Mouse (Mus musculus): ENCODE measurements around the gene Plch2.
"Not testable (repeated sequence)": the region's sequence is repeated elsewhere in the genome, so short reads cannot be mapped to it uniquely, and the experiment has no call there.

The Plch2 gene

GRCm38 (mm10) chr4:155056724-155057123 is at the start of gene Plch2:
TSS of gene Plch2 (minus strand) at chr4:155056784.
- DNase-seq (ENCODE audit: low read depth in 1 of 2, low spot score in 2 of 2): no peak

- no peak for DNase-seq (ENCODE audit: low read depth in 1 of 2, low spot score in 2 of 2)
These were observed 42.0 kb upstream of the Plch2 start for GRCm38 (mm10) chr4:155098572-155098971.

DNA sequence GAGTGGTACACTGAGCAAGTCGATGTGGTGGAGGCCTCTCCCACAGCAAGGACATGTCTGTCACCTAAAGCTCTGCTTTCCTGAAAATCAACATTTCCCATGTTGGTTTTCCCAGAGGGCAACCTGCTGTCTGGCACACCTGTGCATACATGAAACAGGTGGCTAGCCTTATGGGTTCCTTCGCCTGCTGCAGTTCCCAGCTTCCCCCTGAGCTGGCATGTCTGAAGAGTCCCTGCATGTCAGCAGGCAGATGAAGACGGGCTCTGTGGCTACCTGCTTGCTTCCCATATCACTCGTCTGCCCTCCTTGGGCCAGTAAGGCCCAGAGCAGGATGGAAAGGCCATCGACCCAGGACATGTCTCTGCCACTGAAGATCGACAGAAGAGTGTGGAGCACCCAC is 40.9 kb upstream of the Plch2 start:
- no peak for DNase-seq (ENCODE audit: low read depth in 1 of 2, low spot score in 2 of 2)

- DNase-seq (ENCODE audit: low read depth in 1 of 2, low spot score in 2 of 2): no peak
These were observed 39.4 kb upstream of the Plch2 start for GRCm38 (mm10) chr4:155095967-155096366.

DNA sequence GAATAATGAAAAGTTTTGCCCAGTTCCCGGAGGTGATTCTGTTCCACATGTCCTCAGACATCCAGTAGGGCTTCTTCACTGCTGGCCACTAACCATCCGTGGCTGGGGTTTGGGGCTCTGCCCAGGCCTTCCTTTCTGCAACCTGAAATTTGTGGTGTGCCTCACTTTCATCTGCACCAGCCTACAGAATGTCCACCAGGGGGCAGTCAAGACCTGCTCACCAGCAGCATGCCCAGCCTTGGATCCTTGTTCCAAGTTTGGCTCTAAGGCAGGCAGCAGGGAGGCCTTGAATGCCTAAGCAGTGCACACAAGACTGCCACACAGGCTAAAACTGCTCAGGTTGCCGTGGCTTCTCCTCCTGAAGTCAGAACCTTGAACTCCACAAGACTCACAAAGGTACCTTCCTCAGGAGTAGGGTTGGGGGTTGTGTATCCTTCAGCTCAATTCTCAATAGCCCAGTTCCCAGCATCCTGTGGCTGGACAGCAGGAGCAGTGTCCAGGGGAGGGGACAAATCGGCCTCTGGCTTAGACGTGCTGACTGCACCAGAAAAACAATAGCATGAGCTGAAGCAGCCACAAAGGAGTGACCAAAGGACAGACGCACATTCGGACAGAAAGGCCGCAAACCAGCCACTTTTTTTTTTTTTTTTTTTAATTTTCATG is 38.8 kb upstream of the Plch2 start:
- DNase-seq (ENCODE audit: low read depth in 1 of 2, low spot score in 2 of 2): peak; percentile 41 to 72

GRCm38 (mm10) chr4:155094565-155094964 is 38.0 kb upstream of the Plch2 start:
- DNase-seq (ENCODE audit: low read depth in 1 of 2, low spot score in 2 of 2): no peak

- DNase-seq (ENCODE audit: low read depth in 1 of 2, low spot score in 2 of 2): no peak
These were observed 37.0 kb upstream of the Plch2 start for GRCm38 (mm10) chr4:155093431-155094149.

DNA sequence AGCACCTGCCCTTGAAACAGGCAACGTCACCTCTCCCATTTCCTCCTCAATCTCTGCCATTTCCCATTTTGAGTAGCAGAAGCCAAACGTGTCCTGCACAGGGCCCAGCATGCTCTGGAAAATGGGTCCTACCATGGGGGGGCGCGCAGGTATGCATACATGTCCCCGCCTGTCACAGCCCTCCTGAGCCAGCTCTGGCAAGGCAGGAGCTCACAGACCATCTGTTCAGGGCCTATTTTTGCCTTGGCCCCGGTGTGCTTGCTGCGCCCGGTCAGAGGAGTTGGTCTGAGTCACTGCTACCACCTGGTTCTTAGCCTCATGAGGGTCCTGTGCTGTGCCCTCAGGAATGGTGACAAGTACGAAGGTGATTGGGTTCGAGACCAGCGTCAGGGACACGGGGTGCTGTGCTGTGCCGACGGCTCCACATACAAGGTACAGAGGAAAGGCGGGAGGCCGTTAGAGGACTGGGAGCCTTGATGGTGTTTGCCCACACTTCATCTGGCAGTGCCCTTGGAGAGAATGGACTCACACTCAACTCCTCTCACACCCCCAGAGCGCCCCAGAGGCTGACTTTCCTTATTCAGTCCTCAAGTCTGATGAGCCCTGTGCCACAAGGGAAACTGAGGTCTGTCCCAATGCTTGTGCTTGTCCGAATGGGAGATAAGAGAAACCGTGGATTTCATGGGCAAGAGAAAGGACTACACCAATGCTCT is 36.3 kb upstream of the Plch2 start:
- no peak for DNase-seq (ENCODE audit: low read depth in 1 of 2, low spot score in 2 of 2)

DNA sequence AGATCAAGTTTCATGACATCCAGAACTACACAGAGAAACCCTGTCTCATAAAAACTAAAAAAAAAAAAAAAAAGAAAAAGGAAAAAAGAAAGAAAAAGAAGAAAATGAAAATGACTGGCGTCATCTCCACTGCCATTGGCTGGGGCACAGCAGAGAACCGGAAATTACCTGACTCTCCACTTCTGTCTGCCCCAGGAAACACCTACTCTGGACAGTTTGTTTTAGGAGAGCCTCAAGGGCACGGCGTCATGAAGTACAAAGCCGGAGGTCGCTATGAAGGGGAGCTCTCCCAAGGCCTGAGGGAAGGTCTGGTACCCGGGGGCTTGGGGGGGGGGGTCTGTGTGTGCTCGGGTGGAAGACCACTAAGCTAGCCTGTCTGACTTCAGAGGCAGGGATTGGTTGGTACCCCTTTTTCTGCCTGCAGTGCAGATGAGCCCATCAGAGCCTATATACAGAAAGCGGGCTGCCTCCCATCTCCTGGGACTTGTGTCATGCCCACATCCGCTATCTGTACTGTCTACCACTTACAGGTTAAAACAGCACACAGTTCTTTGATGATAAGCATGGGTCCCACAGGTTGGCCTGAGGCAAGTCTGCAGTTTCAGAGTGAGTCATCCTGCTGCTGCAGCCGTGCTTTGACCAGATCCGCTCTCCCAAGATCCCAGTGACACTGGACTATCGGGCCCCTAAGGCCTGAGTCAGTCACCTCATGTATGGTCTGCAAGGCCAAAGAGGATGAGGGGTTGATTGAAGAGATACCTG is 34.3 kb upstream of the Plch2 start:
- DNase-seq (ENCODE audit: low read depth in 1 of 2, low spot score in 2 of 2): no peak

- DNase-seq (ENCODE audit: low read depth in 1 of 2, low spot score in 2 of 2): no peak
These were observed 33.6 kb upstream of the Plch2 start for GRCm38 (mm10) chr4:155090147-155090546.

- no peak for DNase-seq (ENCODE audit: low read depth in 1 of 2, low spot score in 2 of 2)
These were observed 32.7 kb upstream of the Plch2 start for GRCm38 (mm10) chr4:155089241-155089640.

DNA sequence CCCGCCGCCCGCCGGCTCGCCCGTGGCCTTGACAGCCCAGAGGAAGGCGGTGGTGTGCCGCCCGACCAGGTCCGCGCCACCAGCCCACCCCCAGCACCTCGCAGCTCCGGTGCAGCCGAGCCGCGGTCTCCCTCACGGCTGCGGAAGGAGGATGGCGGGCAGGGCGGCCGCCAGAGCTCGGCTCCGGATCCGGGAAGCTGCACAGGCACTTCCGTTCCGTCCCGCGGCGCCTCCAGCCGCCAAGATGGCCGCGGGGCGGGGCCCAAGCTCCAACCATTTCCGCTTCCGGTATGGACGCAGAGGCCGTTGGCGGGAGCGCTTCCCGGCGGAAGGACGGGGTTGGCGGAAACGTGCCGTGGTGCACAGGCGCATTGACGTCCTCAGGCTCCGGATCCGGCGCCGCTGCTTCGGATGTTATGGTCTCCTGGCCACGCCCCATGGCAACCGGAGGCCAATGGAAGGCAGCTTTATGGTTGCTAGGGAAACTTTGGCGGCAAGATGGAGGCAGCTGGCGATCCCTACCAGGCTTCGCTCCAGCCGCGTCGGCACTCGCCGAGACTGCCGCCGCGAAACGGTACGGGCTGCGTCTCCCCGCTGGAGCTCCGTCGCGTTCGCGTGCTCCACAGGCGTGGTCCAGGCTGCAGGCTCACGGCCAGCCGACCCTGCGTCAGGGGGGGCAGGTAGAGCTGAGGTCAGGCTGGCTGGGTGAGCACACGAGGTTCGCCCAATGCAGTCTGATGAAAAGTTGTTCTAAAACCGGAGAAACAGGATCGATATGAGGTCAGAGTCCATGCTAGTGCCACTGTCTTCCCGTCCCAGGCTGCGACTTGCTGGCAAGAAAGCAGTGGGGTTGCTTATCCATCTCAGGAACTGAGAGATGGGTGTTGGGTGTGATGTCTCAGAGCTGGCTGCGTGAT is 29.8 kb upstream of the Plch2 start, which contains the start of the genes Rer1 and Morn1:
TSS of gene Rer1 (minus strand) at position 275 of the 917 bp plus-strand sequence.
TSS of gene Morn1 (plus strand) at position 470 of the 917 bp plus-strand sequence.
- DNase-seq (ENCODE audit: low read depth in 1 of 2, low spot score in 2 of 2): peak; percentile 100

DNA sequence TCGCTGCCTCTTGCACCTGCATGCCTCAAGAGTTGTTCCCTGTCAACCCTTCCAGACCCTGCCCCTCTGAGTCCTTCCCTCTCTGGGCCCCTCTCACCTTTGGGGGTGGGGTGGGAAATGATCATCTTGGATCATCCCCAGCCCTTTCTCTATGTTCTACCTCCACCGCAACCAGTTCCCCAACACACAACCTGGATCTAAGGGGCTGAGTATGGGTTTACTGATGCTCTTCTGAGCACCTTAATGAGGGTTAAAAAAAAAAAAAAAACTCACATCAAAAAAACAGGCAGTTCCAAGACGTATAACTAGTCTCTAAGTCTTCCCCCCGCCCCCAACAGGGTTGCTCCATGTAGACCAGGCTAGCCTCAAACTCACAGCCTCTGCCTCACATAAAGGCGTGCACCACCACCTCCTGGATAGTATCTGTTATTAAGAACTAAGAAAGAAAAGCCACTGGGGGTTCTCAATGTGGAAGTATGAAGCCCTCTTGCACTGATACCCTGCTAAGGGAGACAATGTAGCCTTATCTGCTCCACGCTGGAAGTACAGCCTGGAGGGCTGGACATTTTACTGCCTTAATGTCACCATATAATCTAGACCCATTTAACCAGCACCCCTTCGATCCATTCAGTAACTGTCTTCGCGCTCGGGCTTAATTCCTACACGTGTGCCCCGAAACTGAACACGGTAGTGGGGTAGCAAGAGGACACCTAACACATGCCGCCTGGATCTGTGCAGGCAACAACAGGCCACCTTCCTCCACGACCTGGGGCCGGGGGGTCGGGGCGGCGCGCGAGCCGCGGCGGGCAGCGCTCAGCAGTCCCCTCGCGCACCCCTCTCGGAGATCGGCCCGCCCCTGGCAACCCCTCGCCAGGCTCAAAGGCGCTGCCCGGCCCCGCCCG is 28.9 kb upstream of the Plch2 start:
- DNase-seq (ENCODE audit: low read depth in 1 of 2, low spot score in 2 of 2): no peak

GRCm38 (mm10) chr4:155084351-155084750 is 27.8 kb upstream of the Plch2 start:
- no peak for DNase-seq (ENCODE audit: low read depth in 1 of 2, low spot score in 2 of 2)

DNA sequence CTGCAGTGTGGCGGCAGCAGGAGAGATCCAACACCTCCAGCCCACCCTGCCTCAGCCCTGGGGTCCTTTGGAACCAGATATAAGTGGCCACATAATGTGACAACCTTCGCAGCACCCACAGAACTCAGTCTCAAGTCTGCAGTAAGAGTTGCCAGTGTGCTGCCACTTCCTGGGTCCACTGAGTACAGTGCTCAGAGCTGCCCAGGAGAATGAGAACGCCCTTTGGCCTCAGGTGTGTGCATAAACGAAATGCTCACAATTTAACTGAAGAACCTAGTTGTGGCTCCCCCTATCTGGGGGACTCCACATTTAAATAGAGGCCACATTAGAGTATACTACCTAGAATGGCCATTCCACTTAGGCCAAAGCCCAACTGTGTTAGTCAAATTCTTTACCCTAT is 27.0 kb upstream of the Plch2 start:
- no peak for DNase-seq (ENCODE audit: low read depth in 1 of 2, low spot score in 2 of 2)

- no peak for DNase-seq (ENCODE audit: low read depth in 1 of 2, low spot score in 2 of 2)
These were observed 23.1 kb upstream of the Plch2 start for GRCm38 (mm10) chr4:155079666-155080065.

- not testable (repeated sequence) for DNase-seq (ENCODE audit: low read depth in 1 of 2, low spot score in 2 of 2)
These were observed 22.2 kb upstream of the Plch2 start for GRCm38 (mm10) chr4:155078808-155079207.

GRCm38 (mm10) chr4:155076677-155077076 is 20.1 kb upstream of the Plch2 start:
- DNase-seq (ENCODE audit: low read depth in 1 of 2, low spot score in 2 of 2): no peak

- no peak for DNase-seq (ENCODE audit: low read depth in 1 of 2, low spot score in 2 of 2)
These were observed 19.2 kb upstream of the Plch2 start for GRCm38 (mm10) chr4:155075813-155076212.

Measured in monocyte, adult 2 months (primary cell).